Mouse (Mus musculus) hematopoietic multipotent progenitor cell, adult 10-12 weeks (in vitro differentiated cells): ENCODE results near the gene Gm21679. TPM values are rescaled to one million over a fixed set of nuclear protein-coding genes. Genes with fewer than 3 reads are reported as not detected.

Source experiments
- polyA plus RNA-seq: library from polyadenylated mRNA; stranded (reverse); fragments of >175 nt; gene quantifications from 2 replicates; pipeline ENCODE4 v1.2.3, GENCODE M21; 2012; ENCODE audit warnings: low replicate concordance

Gene Gm21679
- polyA plus RNA-seq, result not detected in 2 replicates

DNA sequence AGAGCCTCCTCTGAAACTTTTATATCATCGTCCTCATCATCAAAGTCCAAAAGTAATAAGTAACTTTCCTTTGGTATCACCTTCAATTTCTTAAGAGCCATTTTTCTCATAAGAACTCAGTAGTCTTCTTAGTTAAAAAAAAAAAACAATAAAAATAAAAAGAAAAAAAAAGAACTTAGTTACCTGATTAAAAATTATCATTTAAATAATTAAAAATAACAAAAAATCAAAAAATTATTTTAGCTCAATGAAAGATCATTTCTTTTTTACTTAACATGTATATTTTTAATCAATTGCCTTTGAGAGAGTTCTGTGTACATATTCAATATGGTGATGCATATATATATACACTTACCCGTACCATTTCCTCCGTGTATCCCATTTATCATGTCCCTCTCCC lies at the start of gene Gm21679:
Gene Gm21679 (minus strand): TSS at position 101 of the 400 bp plus-strand sequence.

